Mouse (Mus musculus): ENCODE measurements around the gene Galntl6.

- TF ChIP-seq ELF1 (IDR thresholded peaks at IDR 0.05; ENCODE audit: low read depth, low read length) (no peak), TCF12 (IDR thresholded peaks at IDR 0.05; ENCODE audit: low read depth, low read length) (no peak), EP300 (IDR thresholded peaks at IDR 0.05; ENCODE audit: low read length) (no peak), MEF2A (IDR thresholded peaks at IDR 0.05; ENCODE audit: borderline replicate concordance, low read depth, low read length) (no peak), USF1 (IDR thresholded peaks at IDR 0.05; ENCODE audit: low read depth, low read length) (no peak), POLR2A (IDR thresholded peaks at IDR 0.05; ENCODE audit: low read depth, low read length) (no peak), MAX (IDR thresholded peaks at IDR 0.05; ENCODE audit: low read length) (no peak), CTCF (conservative IDR thresholded peaks at IDR 0.05 in 1 of 2, IDR thresholded peaks at IDR 0.05 in 1 of 2; ENCODE audit: low read depth in 2 of 2, low read length in 2 of 2) (no peak), SIN3A (IDR thresholded peaks at IDR 0.05; ENCODE audit: low read length) (no peak), RAD21 (IDR thresholded peaks at IDR 0.05; ENCODE audit: low read depth, low read length) (no peak)
Observed at GRCm38 (mm10) chr8:58244830-58245229, 667.6 kb downstream of the Galntl6 start.

Data from CH12.LX (cell line).